Mouse (Mus musculus) lung, postnatal 0 days (tissue): ENCODE results near the gene Diaph2.

ENCODE experiments used
- CTCF ChIP-seq: IDR thresholded peaks from 2 replicates; pipeline ENCODE4 v1.5.1; 2016; ENCODE audit warnings: antibody characterized with exemption, mild to moderate bottlenecking
- EP300 ChIP-seq: IDR thresholded peaks from 2 replicates; pipeline ENCODE4 v1.6.1; 2016; ENCODE audit warnings: antibody characterized with exemption, mild to moderate bottlenecking, control low read depth

DNA sequence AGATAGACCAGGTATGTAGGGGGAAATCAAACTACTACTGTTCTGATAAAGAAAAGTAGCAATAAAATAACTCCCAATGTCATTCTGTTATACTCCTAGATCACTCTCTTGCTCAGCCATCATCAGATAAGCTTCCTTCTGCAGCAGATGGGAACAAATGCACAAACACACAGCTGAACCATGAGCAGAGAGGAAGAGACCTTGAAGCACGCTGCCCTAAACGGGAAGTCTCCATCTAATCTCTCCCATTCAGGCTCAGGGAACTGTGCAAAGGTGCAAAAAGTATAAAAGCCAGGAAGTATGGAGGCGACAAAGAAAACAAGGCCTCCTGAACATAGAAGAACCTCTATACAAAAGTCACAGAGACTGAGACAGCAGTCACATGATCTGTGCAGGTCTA lies 6.6 kb upstream of the Diaph2 start:
- TF ChIP-seq CTCF (no peak), EP300 (no peak)
